In the genomic region with DNA sequence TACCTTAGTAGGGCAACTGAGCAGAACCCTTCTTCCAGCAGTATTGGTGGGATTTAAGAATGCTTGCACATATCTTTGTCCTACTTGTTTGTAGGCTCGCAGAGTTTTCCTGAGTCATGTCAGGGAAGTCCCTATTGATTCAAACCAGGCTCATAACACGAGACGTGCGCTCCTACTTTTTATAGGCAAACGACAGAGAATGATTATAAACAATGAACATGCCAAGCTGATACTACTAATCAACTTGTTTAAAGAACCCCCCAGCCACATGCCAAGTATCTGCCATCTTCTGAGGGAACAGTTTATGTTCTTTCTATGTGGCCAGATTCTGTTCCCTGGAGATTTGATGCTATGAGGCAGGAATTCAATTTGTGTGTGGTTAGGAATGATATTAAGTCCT, we compare ENCODE assay signal across 20 mouse cellular contexts. TPM values are rescaled to one million over a fixed set of nuclear protein-coding genes. Genes with fewer than 3 reads are reported as not detected.
"Had no signal": no experiment of that assay in that cellular context is flagged by ENCODE, and none has a peak within 500 bp of the region (broad histone marks: within the 10 kb centered on the region; RNA-seq: fewer than 3 reads in every experiment).

No protein-coding gene starts in this region.

- H3K4me2 ChIP-seq: limb, embryonic 13.5 days; liver, embryonic 11.5 days; liver, embryonic 15.5 days; neural tube, embryonic 15.5 days had no signal

- H3K9ac ChIP-seq: limb, embryonic 13.5 days; liver, embryonic 15.5 days; neural tube, embryonic 15.5 days had no signal

- H3K9me3 ChIP-seq: limb, embryonic 13.5 days; liver, embryonic 15.5 days; neural tube, embryonic 15.5 days had no signal

- H3K27me3 ChIP-seq: limb, embryonic 13.5 days; liver, embryonic 15.5 days; neural tube, embryonic 15.5 days had no signal

- H3K27ac ChIP-seq: kidney, postnatal 0 days; layer of hippocampus, adult 2 months; limb, embryonic 13.5 days; liver, embryonic 15.5 days; neural tube, embryonic 15.5 days had no signal

- H3K4me1 ChIP-seq: liver, embryonic 15.5 days; neural tube, embryonic 15.5 days had no signal

- H3K4me3 ChIP-seq: layer of hippocampus, adult 2 months; limb, embryonic 13.5 days; liver, embryonic 15.5 days; myocyte; neural tube, embryonic 15.5 days had no signal

- DNase-seq: kidney, adult 8-10 months; kidney, postnatal 4 days; midbrain, embryonic 14.5 days; right cerebral cortex, adult 18-20 months; right cerebral cortex, postnatal 25 days; thymus, adult 2 months; thymus, postnatal 25 days had no signal

- ATAC-seq: inflammation-experienced regulatory T-cells, adult 6 months; intestine, postnatal 0 days had no signal

- H3K36me3 ChIP-seq: limb, embryonic 13.5 days; liver, embryonic 15.5 days; neural tube, embryonic 15.5 days had no signal

RNA-seq across cellular contexts. Expression of a gene that starts 28.3 kb away (rescaled TPM):
- polyA plus RNA-seq: inflammation-experienced regulatory T-cells, adult 6 months; intestine, postnatal 0 days; kidney, postnatal 0 days; limb, embryonic 13.5 days; liver, embryonic 11.5 days; liver, embryonic 15.5 days; midbrain, embryonic 14.5 days; myocyte; neural tube, embryonic 11.5 days; neural tube, embryonic 15.5 days; small intestine, adult 2 months; testis, adult 2 months; thymus, adult 2 months; urinary bladder, adult 2 months had no signal
